Mouse (Mus musculus) left cerebral cortex, adult 18-20 months (tissue): ENCODE measurements around the gene Fam83g. TPM values are rescaled to one million over a fixed set of nuclear protein-coding genes. Genes with fewer than 3 reads are reported as not detected.
"Not testable (repeated sequence)": the region's sequence is repeated elsewhere in the genome, so short reads cannot be mapped to it uniquely, and the experiment has no call there.

ENCODE experiments used
- DNase-seq, 2 experiments: peaks; one replicate each; pipeline ENCODE4 v3.0.0; 2021 to 2022; ENCODE audit warnings: low spot score in 2 of 2, mixed read lengths in 1 of 2
- long read RNA-seq, 2 experiments: library from polyadenylated mRNA; stranded (forward); transcript quantifications; one replicate each; pipeline ENCODE4 v2.0.0; 2021
- total RNA-seq, 2 experiments: library from RNA; stranded (reverse); gene quantifications; 2 replicates each; pipeline ENCODE4 v1.2.3; 2021

Gene Fam83g
- under 1 TPM in 1 of 2 experiments, not detected in 1; 0.12 TPM for total RNA-seq
- long read RNA-seq, experiment 1, full-length matches to known transcripts = 1 of 1 reads
- long read RNA-seq, experiment 1, partial matches to known transcripts = 0 of 1 reads
- long read RNA-seq, experiment 1, other reads (novel, unspliced or antisense) = 0 of 1 reads
- long read RNA-seq, experiment 2 = 0 reads

- DNase-seq = no peak
Measured at GRCm38 (mm10) chr11:61683907-61684731, at the start of gene Fam83g. TSS of gene Fam83g (plus strand) at chr11:61684091.

GRCm38 (mm10) chr11:61636309-61636708 is 47.6 kb upstream of the Fam83g start:
- not testable (repeated sequence) for DNase-seq

DNA sequence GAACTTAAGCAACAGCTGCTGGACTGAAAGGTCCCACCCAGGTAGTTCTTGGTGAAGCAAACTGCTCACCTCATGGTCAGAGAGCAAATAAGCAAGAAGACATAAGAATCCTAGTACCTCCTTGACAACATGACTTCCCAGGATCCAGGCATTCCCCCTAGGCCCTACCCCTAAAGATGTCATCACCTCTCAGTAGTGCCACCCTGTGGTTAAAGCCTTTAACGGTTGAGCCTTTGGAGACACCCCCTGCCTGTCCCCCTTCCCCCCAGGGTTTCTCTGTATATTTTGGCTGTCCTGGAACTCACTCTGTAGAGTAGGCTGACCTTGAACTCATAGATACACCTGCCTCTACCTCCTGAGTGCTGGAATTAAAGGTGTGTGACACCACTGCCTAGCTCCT is 46.5 kb upstream of the Fam83g start:
- DNase-seq = no peak

DNA sequence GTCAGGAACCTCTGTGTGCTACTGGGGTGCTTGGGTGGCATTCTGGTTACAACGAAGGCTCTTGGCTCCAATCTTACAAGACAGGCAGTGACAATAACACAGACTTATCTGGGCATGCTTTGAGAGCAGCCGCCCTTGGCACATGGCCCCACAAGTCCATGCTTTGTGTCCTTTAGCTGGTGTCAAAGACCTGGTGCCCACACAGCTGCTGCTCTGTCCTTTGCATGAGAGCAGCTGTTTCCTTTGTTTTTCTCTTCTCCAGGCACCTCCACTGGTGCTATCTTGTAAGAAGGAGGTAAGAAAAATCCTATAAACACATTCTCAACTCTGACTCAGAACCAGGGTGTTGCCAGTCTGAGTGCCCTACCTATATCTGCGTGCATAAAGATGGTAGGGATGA is 46.0 kb upstream of the Fam83g start:
- no peak for DNase-seq

DNA sequence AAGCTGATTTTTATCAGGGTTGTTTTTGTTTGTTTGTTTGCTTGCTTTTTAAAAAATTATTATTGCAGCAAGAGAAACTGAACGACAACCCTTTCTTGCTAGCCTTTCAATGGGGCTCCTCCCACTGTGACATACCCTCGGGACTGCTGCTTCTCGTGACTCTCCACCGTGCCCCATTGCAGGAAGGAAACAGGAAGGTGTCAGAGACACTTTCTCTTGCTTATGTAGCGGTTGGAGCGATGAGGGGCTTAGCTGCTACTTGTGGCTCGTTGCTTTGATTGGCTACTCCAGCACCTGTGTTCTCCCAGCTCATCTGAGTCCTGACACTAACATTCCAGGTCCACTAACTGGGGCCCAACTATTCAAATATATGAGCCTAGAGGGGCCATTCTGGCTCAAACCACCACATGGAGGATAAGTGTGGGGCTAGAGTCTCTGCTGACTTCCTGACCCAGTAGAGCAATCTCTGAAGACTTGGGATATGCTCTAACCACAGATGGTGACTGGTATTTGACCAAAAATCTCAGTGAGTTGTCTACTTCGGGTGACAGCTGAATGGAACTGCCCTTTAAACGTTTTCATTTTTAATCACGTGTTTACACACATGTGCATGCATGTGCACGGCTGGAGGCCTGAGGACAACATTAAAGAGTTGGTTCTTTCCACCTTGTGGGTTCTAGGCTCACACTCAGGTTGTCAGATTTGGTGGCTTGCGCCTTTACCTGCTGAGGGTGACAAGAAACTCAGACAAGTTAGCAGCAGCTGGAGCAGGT is 44.9 kb upstream of the Fam83g start:
- DNase-seq = no peak

DNA sequence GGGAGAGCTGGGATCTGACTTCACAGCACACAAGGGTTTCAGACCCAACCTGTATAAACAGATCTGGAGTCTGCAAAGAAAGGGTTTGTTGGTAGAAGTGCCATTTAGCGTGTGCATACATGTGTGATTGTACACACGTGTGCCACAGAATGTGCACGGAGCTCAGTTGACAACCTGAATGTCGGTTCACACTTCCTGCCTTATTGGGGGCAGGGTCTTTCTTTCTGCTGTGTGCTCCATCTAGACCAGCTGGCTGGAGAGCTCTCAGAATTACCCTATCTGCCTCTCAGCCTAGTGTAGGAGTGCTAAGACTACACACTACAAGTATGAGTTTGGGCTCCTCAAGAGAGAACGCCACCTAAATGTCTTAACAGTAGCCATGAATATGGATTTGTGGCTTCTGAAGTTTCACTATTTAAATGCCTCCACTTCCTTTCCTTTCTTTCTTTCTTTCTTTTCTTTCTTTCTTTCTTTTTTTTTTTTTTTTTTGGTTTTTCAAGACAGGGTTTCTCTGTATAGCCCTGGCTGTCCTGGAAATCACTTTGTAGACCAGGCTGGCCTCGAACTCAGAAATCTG is 44.2 kb upstream of the Fam83g start:
- no peak for DNase-seq

- not testable (repeated sequence) for DNase-seq
Measured at GRCm38 (mm10) chr11:61640585-61640984, 43.3 kb upstream of the Fam83g start.

- DNase-seq = no peak
Measured at GRCm38 (mm10) chr11:61642106-61642505, 41.8 kb upstream of the Fam83g start.

DNA sequence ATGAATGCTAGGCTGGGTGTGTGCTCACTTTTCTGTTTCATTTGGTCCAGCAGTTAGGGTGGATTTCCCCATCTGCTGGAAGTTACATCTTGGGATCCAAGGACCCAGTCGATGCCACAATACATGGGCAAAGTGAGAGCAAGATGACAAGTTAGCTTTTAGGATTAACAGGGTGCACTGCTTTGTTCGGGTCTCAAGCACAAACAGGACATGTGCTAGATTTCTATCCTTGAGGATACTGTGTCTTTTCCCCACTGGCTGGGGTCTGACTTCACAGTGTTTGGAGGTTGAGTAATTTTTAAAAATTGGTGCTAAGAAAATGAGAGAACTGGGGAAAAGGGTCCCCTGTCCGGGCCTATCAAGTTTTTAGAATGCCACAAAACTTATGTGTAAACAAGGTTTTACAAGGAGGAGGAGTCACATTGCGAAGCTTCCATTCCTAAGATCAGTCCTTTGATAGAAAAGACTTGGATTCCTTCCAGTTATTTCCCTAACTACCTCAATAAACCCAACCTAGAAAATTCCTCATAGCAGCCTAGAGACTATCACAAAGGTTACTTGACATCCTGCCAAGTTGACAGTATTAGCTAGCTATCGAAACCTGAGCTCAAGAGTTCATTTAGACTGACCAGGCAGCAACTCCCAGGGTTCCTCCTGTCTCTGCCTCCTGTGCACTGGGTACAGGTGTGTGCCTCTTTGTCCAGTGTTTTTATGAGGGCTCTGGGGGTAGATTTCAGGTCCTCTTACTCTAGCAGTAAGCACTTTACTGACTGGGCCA is 40.5 kb upstream of the Fam83g start:
- no peak for DNase-seq

DNA sequence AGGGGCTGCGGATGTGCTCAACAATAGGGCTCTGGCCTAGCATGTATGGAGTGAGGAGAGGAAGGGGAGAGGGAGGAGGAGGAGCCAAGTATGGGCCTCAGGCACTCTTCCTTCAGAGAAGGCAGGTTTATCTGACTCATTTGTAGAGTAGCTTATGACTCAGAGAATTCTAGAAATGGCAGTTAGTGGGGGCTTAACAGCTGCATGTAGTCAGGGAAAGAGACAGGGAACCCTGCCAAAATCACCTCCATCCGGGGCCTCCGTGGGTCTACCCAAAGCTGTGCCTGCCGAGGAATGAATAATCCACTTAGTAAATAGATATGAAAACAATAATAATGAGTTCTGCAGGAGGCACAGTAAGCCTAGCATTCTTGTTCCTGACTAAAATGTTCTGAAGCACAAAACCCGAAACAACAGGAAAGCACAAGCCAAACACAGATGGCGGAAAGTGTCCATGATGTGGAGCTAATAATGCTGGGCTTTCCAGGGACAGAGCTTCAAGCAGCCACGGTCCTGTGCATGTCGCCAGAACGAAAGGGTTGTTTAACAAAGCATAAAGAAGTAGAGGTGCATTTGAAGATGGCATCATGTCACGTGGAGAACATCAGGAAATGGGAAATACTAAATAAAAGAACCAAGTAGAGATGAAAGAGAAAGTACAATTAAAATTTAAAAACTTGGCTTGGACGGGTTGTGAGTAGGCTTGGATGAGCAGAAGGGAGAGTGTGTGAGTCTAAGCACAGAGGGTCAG is 39.1 kb upstream of the Fam83g start:
- peak; percentile 58 to 71 for DNase-seq

- no peak for DNase-seq
Measured at GRCm38 (mm10) chr11:61645357-61645857, 38.5 kb upstream of the Fam83g start.

GRCm38 (mm10) chr11:61646499-61647039 is 37.3 kb upstream of the Fam83g start:
- DNase-seq = no peak

DNA sequence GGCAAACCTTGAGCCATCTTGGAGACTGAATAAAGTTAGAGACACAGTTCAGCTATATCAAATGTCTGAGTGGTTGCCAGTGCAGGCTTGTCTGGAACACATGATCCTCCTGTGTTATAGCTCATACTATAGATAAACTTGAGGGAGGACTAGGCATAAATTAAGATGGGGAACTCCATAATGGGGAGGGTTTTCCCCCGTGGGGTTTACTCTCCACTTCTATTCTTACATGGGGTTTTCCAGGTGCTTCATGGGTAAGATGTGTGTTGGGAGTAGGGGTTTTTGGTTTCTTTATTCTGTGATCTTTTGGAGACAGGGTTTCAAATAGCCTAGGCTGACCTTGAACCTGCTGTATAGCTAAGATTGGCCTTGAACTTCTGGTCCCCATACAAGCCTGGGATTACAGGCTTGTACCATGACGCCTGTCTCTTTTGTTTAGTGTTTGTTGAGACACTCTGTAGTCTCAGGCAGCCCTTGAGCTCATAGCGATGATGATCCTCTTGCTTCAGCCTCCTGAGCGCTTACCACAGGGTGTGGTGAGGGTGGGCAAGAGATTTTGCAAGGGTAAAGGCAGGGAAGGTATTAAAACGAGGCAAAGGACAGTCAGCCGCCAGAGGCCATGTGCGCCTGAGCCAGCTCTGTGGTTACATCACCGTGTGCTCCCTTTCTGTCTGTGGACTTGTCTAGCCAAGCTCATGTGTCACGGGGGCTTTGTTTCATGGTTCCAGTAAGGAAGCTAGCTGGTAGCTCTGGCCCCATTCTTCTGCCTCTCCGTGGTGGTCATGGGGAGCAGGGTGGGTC is 36.6 kb upstream of the Fam83g start:
- DNase-seq = no peak

DNA sequence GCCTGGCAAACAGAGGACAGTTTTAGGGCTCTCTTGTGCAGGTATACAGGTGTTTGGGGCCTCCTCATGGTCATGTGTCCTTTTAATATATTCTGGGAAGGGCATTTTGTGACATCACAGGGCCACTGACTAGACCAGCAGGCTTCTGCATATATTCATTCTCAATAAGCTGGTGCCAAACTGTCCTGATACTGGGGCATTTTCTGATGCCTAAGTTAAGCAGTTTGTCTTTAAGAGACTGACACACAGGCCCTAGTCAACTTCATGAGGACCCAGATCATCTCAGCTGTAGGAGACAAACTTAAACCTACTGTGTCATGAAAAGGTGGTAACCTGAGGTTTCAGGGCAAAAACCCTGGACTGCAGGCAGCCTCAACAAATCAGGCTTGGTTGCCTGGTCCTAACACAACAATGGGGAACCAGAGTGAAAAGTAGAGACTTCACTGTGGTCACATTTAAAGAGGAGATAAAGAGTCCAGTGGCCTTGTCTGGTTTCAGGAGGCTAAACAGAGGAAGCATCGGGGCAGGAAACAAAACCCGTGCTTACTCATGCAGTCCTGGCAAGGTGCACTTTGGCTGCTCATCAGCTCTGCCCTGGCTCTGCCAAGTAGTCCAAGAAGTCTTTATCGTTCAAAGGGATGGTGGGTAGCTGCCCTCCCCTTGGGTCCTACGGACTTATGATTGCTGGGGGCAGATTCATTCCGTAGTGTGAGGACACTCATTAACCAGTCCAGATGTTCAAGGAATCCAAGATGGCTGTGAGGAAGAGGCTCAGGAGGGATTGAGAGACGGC is 35.7 kb upstream of the Fam83g start:
- DNase-seq = no peak

GRCm38 (mm10) chr11:61648749-61649115 is 35.2 kb upstream of the Fam83g start:
- peak; percentile 55 to 77 for DNase-seq

- DNase-seq = no peak
Measured at GRCm38 (mm10) chr11:61649163-61649580, 34.7 kb upstream of the Fam83g start.

DNA sequence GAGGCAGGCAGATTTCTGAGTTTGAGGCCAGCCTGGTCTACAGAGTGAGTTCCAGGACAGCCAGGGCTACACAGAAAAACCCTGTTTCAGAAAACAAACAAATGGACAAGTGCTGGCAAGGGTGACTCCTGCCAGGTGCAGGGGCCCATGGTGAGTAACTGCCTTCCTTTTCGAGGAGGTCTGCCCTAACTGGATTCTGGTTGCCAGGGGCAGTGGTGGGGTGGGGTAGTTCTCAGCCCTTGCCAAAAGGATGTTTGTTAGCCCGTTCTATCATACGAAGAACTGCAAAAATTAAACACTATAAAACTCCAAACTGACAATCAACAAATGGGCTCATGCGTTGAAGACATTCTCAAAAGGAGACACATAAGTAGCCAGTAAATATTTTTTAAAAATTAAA is 34.3 kb upstream of the Fam83g start:
- DNase-seq = no peak
